Mouse (Mus musculus): ENCODE data around the gene Cdc42se1. TPM values are rescaled to one million over a fixed set of nuclear protein-coding genes. Genes with fewer than 3 reads are reported as not detected.
A peak's percentile ranks its signal among the peaks of the same experiment; 100 is the strongest.

Gene Cdc42se1
- polyA plus RNA-seq, 1 experiment from 2014 or later = 50.9 TPM

DNA sequence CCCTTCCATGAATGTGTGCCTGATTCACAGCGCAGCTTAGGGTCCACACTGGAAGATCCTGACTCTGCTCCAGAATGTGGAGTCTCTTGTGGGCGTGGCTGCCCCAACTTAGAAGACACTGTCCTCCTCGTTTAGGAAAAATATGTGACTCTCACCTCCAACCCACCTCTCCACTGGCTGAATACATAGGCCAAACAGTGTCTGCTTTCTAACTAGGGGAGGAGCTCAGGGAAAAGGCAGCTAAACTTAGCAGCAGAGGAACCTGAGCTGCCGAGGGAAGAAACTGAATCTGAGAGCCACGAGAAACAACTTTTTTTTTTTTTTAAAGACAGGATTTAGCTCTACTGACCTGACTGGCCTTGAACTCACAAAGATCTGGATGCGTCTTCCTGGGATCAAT lies 46.6 kb downstream of the Cdc42se1 start:
- H3K27ac ChIP-seq (ENCODE audit: low read length) = no peak overlapping the region
- no peak for ATAC-seq
- 92% methylated on average over 6 of the region's 6 CpGs for WGBS
- no peaks in the 10 kb centered on the region for H3K27me3 ChIP-seq (ENCODE audit: control insufficient read depth, insufficient read depth, low read depth, low read length)
- H3K9me3 ChIP-seq (replicated peaks; ENCODE audit: control insufficient read depth, low read length, poor library complexity, severe bottlenecking) = no peaks in the 10 kb centered on the region
- H3K4me2 ChIP-seq (ENCODE audit: low read length) = no peak overlapping the region
- no peak overlapping the region for H3K4me3 ChIP-seq (ENCODE audit: low read depth, low read length)
- H3K36me3 ChIP-seq (ENCODE audit: control insufficient read depth, insufficient read depth, low read length) = 0 out of 2 replicates have a peak, but pooled peaks cover 2% of the 10 kb centered on the region
- no peaks in the 10 kb centered on the region for H3K4me1 ChIP-seq (ENCODE audit: control insufficient read depth, insufficient read depth, low read length)
- no peak overlapping the region for H3K9ac ChIP-seq (ENCODE audit: low read depth, low read length)

DNA sequence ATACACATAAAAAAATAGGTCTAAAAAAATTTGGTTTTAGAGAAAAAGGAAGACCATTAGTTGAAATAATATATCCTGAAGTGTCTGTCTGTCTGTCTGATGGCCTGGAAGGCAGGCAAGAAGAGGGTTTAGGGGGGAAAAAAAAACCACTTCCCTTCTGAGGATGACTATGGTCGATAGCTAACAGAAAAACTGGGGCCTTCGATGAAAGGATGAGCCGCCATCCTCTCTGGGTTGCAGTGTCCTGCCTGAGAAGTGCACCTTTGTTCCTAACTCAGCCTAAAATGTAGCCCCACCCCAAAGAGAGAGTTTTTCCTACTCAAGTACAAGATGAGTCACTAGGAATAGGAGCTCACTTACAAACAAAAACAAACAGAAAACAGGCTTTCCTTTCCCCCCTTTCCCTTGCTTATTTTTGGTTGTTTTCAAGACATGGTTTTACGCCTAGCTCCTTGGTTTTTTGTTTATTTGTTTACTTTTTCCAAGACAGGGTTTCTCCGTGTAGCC lies 47.9 kb downstream of the Cdc42se1 start:
- Histone ChIP-seq H3K27me3 (ENCODE audit: control insufficient read depth, insufficient read depth, low read depth, low read length) (no peaks in the 10 kb centered on the region), H3K36me3 (ENCODE audit: control insufficient read depth, insufficient read depth, low read length) (0 out of 2 replicates have a peak, but pooled peaks cover 2% of the 10 kb centered on the region), H3K4me3 (ENCODE audit: low read depth, low read length) (no peak overlapping the region), H3K9ac (ENCODE audit: low read depth, low read length) (no peak overlapping the region), H3K4me2 (ENCODE audit: low read length) (no peak overlapping the region), H3K9me3 (replicated peaks; ENCODE audit: control insufficient read depth, low read length, poor library complexity, severe bottlenecking) (no peaks in the 10 kb centered on the region), H3K27ac (ENCODE audit: low read length) (no peak overlapping the region), H3K4me1 (ENCODE audit: control insufficient read depth, insufficient read depth, low read length) (peaks cover 5% of the 10 kb centered on the region)
- no peak for ATAC-seq
- WGBS = 85% methylated on average over 5 of the region's 5 CpGs

DNA sequence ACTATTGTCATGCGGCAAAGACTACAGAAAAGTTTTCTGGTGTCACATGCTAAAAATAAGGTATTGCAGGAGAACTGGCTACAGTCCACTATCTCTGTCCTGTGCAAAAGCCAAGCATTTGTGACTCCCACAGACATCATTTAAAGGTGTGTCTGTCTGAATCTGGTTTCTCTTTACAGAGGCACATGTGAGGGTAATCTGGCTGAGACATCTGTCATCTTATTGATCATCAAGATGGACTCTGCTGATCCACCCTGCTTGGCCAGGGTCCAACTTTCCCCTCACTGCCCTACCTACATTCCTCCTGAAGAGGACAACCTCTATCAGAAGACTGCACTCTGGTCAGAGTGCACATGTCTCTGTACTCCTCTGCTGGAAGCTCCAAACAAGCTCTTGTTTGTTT lies 48.6 kb downstream of the Cdc42se1 start:
- H3K9me3 ChIP-seq (replicated peaks; ENCODE audit: control insufficient read depth, low read length, poor library complexity, severe bottlenecking) = no peaks in the 10 kb centered on the region
- whole genome bisulfite sequencing = 100% methylated on average over 1 of the region's 1 CpGs
- no peak overlapping the region for H3K4me2 ChIP-seq (ENCODE audit: low read length)
- no peaks in the 10 kb centered on the region for H3K27me3 ChIP-seq (ENCODE audit: control insufficient read depth, insufficient read depth, low read depth, low read length)
- no peak for ATAC-seq
- no peak overlapping the region for H3K4me3 ChIP-seq (ENCODE audit: low read depth, low read length)
- no peak overlapping the region for H3K27ac ChIP-seq (ENCODE audit: low read length)
- H3K4me1 ChIP-seq (ENCODE audit: control insufficient read depth, insufficient read depth, low read length) = peaks cover 5% of the 10 kb centered on the region
- H3K36me3 ChIP-seq (ENCODE audit: control insufficient read depth, insufficient read depth, low read length) = no peaks in the 10 kb centered on the region
- H3K9ac ChIP-seq (ENCODE audit: low read depth, low read length) = no peak overlapping the region

DNA sequence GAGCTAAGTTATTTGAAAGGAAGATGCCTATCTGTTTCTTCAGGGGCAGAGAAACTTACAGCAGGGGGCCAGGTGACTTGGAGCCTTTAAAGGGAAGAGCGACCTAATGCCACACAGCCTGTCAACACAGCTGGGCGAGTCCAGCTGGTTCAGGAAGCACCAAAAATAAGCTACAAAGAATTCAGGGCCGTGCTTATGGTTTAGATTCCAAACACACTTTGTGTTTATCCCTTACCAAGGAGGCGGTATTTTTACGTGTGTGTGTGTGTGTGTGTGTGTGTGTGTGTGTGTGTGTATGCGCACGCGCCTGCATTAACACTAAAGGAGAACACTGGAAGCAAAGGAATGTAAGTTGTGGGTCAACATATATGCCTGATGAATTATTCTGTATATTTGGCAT lies 52.2 kb downstream of the Cdc42se1 start:
- no peak for ATAC-seq
- Histone ChIP-seq H3K9ac (ENCODE audit: low read depth, low read length) (peak overlapping the region; percentile 84), H3K27ac (ENCODE audit: low read length) (peak overlapping the region; percentile 84), H3K4me2 (ENCODE audit: low read length) (peak overlapping the region; percentile 86), H3K4me1 (ENCODE audit: control insufficient read depth, insufficient read depth, low read length) (peaks cover 22% of the 10 kb centered on the region), H3K36me3 (ENCODE audit: control insufficient read depth, insufficient read depth, low read length) (no peaks in the 10 kb centered on the region), H3K9me3 (replicated peaks; ENCODE audit: control insufficient read depth, low read length, poor library complexity, severe bottlenecking) (no peaks in the 10 kb centered on the region), H3K27me3 (ENCODE audit: control insufficient read depth, insufficient read depth, low read depth, low read length) (no peaks in the 10 kb centered on the region), H3K4me3 (ENCODE audit: low read depth, low read length) (peak overlapping the region; percentile 71)
- 32% methylated on average over 8 of the region's 8 CpGs for WGBS

DNA sequence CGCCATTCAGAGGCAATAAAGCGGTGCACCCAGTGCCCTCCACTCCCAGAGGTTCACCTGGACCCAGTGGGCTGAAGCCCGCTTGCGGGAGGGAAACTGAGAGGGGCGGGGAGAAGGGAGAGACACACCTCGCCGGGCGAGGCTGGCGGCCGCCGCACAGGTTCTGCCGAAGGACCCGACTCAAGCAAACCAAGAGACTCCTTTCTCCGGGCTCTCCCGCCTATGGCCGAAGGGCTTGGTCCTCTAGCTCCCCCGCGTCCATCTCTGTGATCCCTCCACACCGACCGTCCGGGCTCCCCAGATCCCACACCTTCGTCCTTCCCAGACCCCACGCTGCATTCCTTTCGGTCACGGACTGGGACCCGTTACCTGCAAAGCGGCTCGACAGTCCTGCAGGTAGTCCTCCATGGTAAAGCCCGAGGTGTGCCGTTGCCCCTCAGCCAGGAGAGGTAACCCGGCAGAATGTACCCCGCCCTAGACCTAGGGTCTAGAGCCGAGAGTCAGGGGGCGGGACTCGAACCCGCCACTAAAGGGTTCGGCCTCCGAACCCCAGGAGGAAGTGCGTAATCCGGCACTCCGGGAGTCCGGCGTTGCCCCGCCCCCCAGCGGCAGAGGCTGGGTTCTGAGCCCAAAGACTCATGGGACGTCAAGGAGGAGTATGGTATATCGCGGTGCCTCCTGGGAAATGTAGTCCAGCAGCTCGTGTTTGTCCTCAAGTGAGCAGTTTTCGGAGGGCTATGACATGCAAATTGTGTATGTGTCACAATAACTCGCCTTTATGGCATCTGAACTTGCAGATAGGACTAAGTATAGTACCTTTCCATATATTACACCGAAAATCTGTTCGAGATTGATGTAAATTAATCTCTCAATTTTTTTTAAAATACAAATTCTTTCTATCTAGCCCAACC lies 52.9 kb downstream of the Cdc42se1 start, which contains the start of the genes Mindy1 and Prune1:
TSS of gene Mindy1 (plus strand) at position 130 of the 911 bp plus-strand sequence.
TSS of gene Prune1 (minus strand) at position 861 of the 911 bp plus-strand sequence.
- Histone ChIP-seq H3K9ac (ENCODE audit: low read depth, low read length) (peak within 1 kb of the TSS; percentile 84), H3K27me3 (ENCODE audit: control insufficient read depth, insufficient read depth, low read depth, low read length) (no peaks in the 10 kb centered on the region), H3K36me3 (ENCODE audit: control insufficient read depth, insufficient read depth, low read length) (no peaks in the 10 kb centered on the region), H3K27ac (ENCODE audit: low read length) (peak within 1 kb of the TSS; percentile 84), H3K4me3 (ENCODE audit: low read depth, low read length) (peak within 1 kb of the TSS; percentile 71), H3K9me3 (replicated peaks; ENCODE audit: control insufficient read depth, low read length, poor library complexity, severe bottlenecking) (no peaks in the 10 kb centered on the region), H3K4me2 (ENCODE audit: low read length) (peak within 1 kb of the TSS; percentile 86), H3K4me1 (ENCODE audit: control insufficient read depth, insufficient read depth, low read length) (peaks cover 22% of the 10 kb centered on the region)
- ATAC-seq = peak; percentile 92
- WGBS = under 1% methylated on average over 40 of the region's 53 CpGs

DNA sequence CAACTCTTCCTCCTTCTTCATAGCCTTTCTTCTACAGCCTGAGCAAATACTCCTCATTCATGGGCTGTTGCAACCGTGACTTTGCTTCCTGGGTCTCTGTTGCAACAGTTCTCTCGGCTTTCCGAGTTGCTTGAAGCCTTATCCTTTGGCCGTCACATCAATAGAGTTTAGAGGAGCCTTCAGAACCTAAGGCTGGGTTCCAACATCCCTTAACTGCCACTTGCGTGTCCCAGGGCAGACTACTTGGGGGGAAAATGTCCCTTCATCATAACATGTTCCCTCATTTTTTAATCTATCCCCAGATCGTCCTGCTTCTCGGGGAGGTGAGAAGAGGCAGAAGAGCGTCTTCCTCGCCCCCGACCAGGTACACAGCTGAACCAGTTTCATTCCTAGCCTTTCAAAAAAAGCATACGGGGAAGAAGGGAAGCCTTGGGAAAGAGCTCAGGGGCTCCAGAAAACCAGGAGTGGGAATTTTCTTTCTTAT lies 53.9 kb downstream of the Cdc42se1 start:
- ATAC-seq = no peak
- no peaks in the 10 kb centered on the region for H3K27me3 ChIP-seq (ENCODE audit: control insufficient read depth, insufficient read depth, low read depth, low read length)
- H3K4me3 ChIP-seq (ENCODE audit: low read depth, low read length) = peak overlapping the region; percentile 60
- no peaks in the 10 kb centered on the region for H3K9me3 ChIP-seq (replicated peaks; ENCODE audit: control insufficient read depth, low read length, poor library complexity, severe bottlenecking)
- no peaks in the 10 kb centered on the region for H3K36me3 ChIP-seq (ENCODE audit: control insufficient read depth, insufficient read depth, low read length)
- WGBS = under 1% methylated on average over 11 of the region's 11 CpGs
- peak overlapping the region; percentile 84 for H3K27ac ChIP-seq (ENCODE audit: low read length)
- peak overlapping the region; percentile 76 for H3K9ac ChIP-seq (ENCODE audit: low read depth, low read length)
- peak overlapping the region; percentile 86 for H3K4me2 ChIP-seq (ENCODE audit: low read length)
- H3K4me1 ChIP-seq (ENCODE audit: control insufficient read depth, insufficient read depth, low read length) = peaks cover 22% of the 10 kb centered on the region

DNA sequence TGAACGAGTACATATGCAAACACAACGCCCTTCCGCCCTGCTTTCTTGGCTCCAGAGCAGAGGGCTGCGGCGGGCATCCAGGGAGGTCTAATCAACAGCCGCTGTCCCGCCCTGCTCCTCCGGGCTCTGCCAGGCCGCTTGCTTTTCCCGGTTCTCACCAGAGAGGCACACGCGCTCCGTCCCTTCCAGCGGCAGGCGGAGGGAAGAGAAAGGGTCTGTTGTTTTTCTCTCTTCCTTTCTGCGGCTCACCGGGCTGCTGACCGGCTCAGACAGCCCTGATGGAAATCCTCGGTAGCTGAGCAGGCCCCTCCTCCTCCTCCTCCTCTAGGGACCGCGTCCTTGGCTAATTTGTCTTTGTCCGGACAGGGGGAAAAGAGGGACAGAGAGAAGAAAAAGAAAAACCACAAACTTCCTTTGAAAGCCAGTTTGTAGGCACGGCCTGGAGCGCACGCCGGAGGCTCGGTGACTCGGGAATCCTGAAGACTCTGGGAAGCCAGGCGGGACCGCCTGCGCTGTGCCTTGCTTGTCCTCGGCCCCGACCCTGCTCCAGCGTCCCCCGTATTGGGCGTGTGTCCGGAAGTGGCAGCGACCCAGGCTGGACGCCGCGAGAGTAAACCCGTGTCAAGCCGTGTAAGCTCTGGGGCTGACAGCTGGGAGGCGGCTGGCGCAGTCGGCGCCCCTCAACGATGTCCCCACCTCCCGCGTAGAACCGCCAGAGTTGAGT lies 54.5 kb downstream of the Cdc42se1 start:
- no peaks in the 10 kb centered on the region for H3K9me3 ChIP-seq (replicated peaks; ENCODE audit: control insufficient read depth, low read length, poor library complexity, severe bottlenecking)
- ATAC-seq = peak; percentile 43
- WGBS = under 1% methylated on average over 48 of the region's 51 CpGs
- H3K36me3 ChIP-seq (ENCODE audit: control insufficient read depth, insufficient read depth, low read length) = peaks cover under 1% of the 10 kb centered on the region; the same call in 1 of the 2 replicates
- peak overlapping the region; percentile 86 for H3K4me2 ChIP-seq (ENCODE audit: low read length)
- H3K4me3 ChIP-seq (ENCODE audit: low read depth, low read length) = peak overlapping the region; percentile 60
- H3K4me1 ChIP-seq (ENCODE audit: control insufficient read depth, insufficient read depth, low read length) = peaks cover 22% of the 10 kb centered on the region
- H3K9ac ChIP-seq (ENCODE audit: low read depth, low read length) = peak overlapping the region; percentile 76
- H3K27ac ChIP-seq (ENCODE audit: low read length) = peak overlapping the region; percentile 84
- H3K27me3 ChIP-seq (ENCODE audit: control insufficient read depth, insufficient read depth, low read depth, low read length) = no peaks in the 10 kb centered on the region

DNA sequence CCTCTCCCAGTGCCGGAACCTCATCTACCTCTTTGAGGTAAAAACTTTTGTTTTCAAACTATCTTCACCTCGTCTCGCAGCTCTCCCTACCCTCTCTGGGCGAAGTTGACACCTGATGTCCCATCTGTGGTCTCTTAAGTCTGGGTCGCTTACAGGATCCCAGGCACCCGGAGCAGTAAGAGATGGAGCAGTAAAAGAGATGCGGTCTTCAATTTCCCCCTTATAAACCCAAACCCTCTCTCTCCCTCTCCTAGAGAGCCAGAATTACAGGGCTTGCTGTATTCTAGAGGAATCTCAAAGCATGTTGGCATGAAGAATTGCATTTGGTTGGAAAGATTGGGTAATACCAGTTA lies 55.0 kb downstream of the Cdc42se1 start:
- ATAC-seq = 0 out of 2 replicates have a peak, but pooled peaks have one; percentile 2
- Histone ChIP-seq H3K9me3 (replicated peaks; ENCODE audit: control insufficient read depth, low read length, poor library complexity, severe bottlenecking) (no peaks in the 10 kb centered on the region), H3K4me3 (ENCODE audit: low read depth, low read length) (peak overlapping the region; percentile 60), H3K27ac (ENCODE audit: low read length) (peak overlapping the region; percentile 84), H3K4me1 (ENCODE audit: control insufficient read depth, insufficient read depth, low read length) (peaks cover 22% of the 10 kb centered on the region), H3K4me2 (ENCODE audit: low read length) (peak overlapping the region; percentile 86), H3K27me3 (ENCODE audit: control insufficient read depth, insufficient read depth, low read depth, low read length) (no peaks in the 10 kb centered on the region), H3K9ac (ENCODE audit: low read depth, low read length) (peak overlapping the region; percentile 76), H3K36me3 (ENCODE audit: control insufficient read depth, insufficient read depth, low read length) (peaks cover 2% of the 10 kb centered on the region)
- 3% methylated on average over 7 of the region's 7 CpGs for WGBS
